In the genomic region with DNA sequence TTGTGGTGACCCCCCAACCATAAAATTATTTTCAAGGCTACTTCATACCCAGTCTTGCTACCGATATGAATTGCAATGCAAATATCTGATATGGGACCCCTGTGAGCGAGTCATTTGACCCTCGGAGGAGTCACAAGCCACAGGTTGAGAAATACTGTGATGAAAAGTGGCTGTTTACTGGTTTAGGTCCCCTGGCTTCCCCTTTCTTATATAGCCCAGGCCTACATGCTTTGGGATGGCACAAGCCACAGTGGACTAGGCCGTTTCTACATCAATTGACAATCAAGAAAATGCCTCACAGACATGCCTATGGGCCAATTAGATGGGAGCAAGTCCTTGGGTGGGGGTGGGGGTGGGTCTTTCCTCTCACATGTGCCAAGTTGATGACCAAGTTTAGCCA, we compare ENCODE assay signal across 28 mouse cellular contexts.
DNase-seq lines count a peak whose midpoint lies in the region; ATAC-seq lines count a peak whose summit lies in the region.
"Had no signal": no experiment of that assay in that cellular context is flagged by ENCODE, and none has a peak within 500 bp of the region (broad histone marks: within the 10 kb centered on the region; RNA-seq: fewer than 3 reads in every experiment).

No protein-coding gene starts in this region.

- ATAC-seq in granulocyte monocyte progenitor cell, adult 5-6 weeks (replicated peaks; ENCODE audit: poor library complexity, severe bottlenecking): peak; percentile 96
- peak; percentile 67 for ATAC-seq in megakaryocyte progenitor cell, adult 5-6 weeks (replicated peaks; ENCODE audit: poor library complexity)
- ATAC-seq: activated CD4-positive, CD25-positive, alpha-beta regulatory T cell, adult 4 months; CD4-positive, CD25-positive, alpha-beta regulatory T cell, adult 4 months; forebrain, embryonic 14.5 days; forebrain, embryonic 16.5 days; Patski had no signal

- 84% methylated on average over 4 of the region's 4 CpGs for WGBS in heart, embryonic 10.5 days
- 87% methylated on average over 4 of the region's 4 CpGs for WGBS in forebrain, embryonic 10.5 days

- DNase-seq in heart, embryonic 10.5 days (ENCODE audit: low spot score): peak; percentile 11
- no peak for DNase-seq in heart, adult 18-20 months
- peak; percentile 73 for DNase-seq in 416B (ENCODE audit: low read depth)
- no peak for DNase-seq in cerebellum, postnatal 14 days
- DNase-seq in forebrain, embryonic 10.5 days (ENCODE audit: extremely low spot score, low spot score): no peak
- DNase-seq in frontal cortex, postnatal 10 days (ENCODE audit: low spot score in 2 of 2): no peak
- DNase-seq: adrenal gland, adult 8-10 months; adrenal gland, postnatal 14 days; adrenal gland, postnatal 36 days; B cell, adult 2 months; cerebellum, adult 11-12 months; cerebellum, adult 2 months; cerebellum, adult 9-10 months; cerebellum, postnatal 10 days; cerebellum, postnatal 36 days; embryo, embryonic 11 days had no signal

- H3K4me3 ChIP-seq in heart, embryonic 10.5 days: no peak overlapping the region
- no peak overlapping the region for H3K4me3 ChIP-seq in forebrain, embryonic 10.5 days
- H3K4me3 ChIP-seq: embryonic facial prominence, embryonic 10.5 days; embryonic facial prominence, embryonic 12.5 days; forebrain, embryonic 12.5 days had no signal

- no peaks in the 10 kb centered on the region for H3K9me3 ChIP-seq in heart, embryonic 10.5 days
- no peaks in the 10 kb centered on the region for H3K9me3 ChIP-seq in forebrain, embryonic 10.5 days
- H3K9me3 ChIP-seq: embryonic facial prominence, embryonic 10.5 days; embryonic facial prominence, embryonic 12.5 days; forebrain, embryonic 12.5 days; G1E had no signal

- no peak overlapping the region for H3K27ac ChIP-seq in heart, embryonic 10.5 days
- H3K27ac ChIP-seq in forebrain, embryonic 10.5 days: no peak overlapping the region
- H3K27ac ChIP-seq: embryonic facial prominence, embryonic 10.5 days; embryonic facial prominence, embryonic 12.5 days; forebrain, embryonic 12.5 days had no signal

- H3K27me3 ChIP-seq in heart, embryonic 10.5 days (ENCODE audit: insufficient read depth, poor library complexity, severe bottlenecking): no peaks in the 10 kb centered on the region
- no peaks in the 10 kb centered on the region for H3K27me3 ChIP-seq in forebrain, embryonic 10.5 days (ENCODE audit: poor library complexity, severe bottlenecking)
- H3K27me3 ChIP-seq: CH12.LX; embryonic facial prominence, embryonic 12.5 days; forebrain, embryonic 12.5 days had no signal

- peaks cover 3% of the 10 kb centered on the region; the same call in 1 of the 2 replicates for H3K4me1 ChIP-seq in heart, embryonic 10.5 days
- peaks cover 22% of the 10 kb centered on the region for H3K4me1 ChIP-seq in forebrain, embryonic 10.5 days
- H3K4me1 ChIP-seq: embryonic facial prominence, embryonic 10.5 days; embryonic facial prominence, embryonic 12.5 days had no signal

- H3K36me3 ChIP-seq in heart, embryonic 10.5 days: no peaks in the 10 kb centered on the region
- H3K36me3 ChIP-seq in forebrain, embryonic 10.5 days (replicated peaks): no peaks in the 10 kb centered on the region
- H3K36me3 ChIP-seq: embryonic facial prominence, embryonic 10.5 days; embryonic facial prominence, embryonic 12.5 days; forebrain, embryonic 12.5 days; G1E had no signal

Comparison
In these comparisons a context has a peak if more than half of its experiments do, and no peak if none do; other contexts are left out.
1. DNase-seq: peak in heart, embryonic 10.5 days (single experiment) and 416B (single experiment); none in heart, adult 18-20 months (0 of 2), cerebellum, postnatal 14 days (0 of 2), forebrain, embryonic 10.5 days (single experiment) and frontal cortex, postnatal 10 days (0 of 2).